Mouse (Mus musculus) cortical plate, adult 2 months (tissue): ENCODE results near the gene Ccdc88b.
"Not testable (repeated sequence)": the region's sequence is repeated elsewhere in the genome, so short reads cannot be mapped to it uniquely, and the experiment has no call there.

Source experiments
- CTCF ChIP-seq: fragments of 200-500 bp; IDR thresholded peaks from 2 replicates; pipeline ENCODE4 v1.5.1; 2011; ENCODE audit warnings: mild to moderate bottlenecking, control low read depth, low read length; ENCODE audit not compliant: insufficient read depth; ENCODE audit errors: extremely low read depth
- POLR2A ChIP-seq: fragments of 200-500 bp; IDR thresholded peaks from 2 replicates; pipeline ENCODE4 v1.6.1; 2011; ENCODE audit warnings: mild to moderate bottlenecking, low read length, control low read depth; ENCODE audit not compliant: insufficient read depth; ENCODE audit errors: extremely low read depth

- not testable (repeated sequence) for TF ChIP-seq CTCF, POLR2A
Observed at GRCm38 (mm10) chr19:6895608-6896305, 37.7 kb upstream of the Ccdc88b start.
